Mouse (Mus musculus) heart, embryonic 11.5 days (tissue): ENCODE data around the gene Nedd9. TPM values are rescaled to one million over a fixed set of nuclear protein-coding genes. Genes with fewer than 3 reads are reported as not detected.

Experiments
- ATAC-seq: fragments of 200-750 bp; cut with Nextera tagmentation; replicated peaks from 2 replicates; pipeline ENCODE4 v1.8.0; 2017; ENCODE audit warnings: moderate library complexity; ENCODE audit not compliant: insufficient number of reproducible peaks, low FRiP score, low TSS enrichment
- H3K27ac ChIP-seq: fragments of 300-500 bp; sonication (generic); 2 replicates; pipeline ENCODE4 v1.5.1; 2014; ENCODE audit warnings: mild to moderate bottlenecking, low read depth, low read length
- H3K27me3 ChIP-seq: fragments of 300-500 bp; sonication (generic); 2 replicates; pipeline ENCODE4 v1.6.1; 2014; ENCODE audit warnings: mild to moderate bottlenecking, low read length, mixed read lengths; ENCODE audit not compliant: control insufficient read depth, insufficient read depth
- H3K36me3 ChIP-seq: fragments of 300-500 bp; sonication (generic); 2 replicates; pipeline ENCODE4 v1.6.1; 2014; ENCODE audit warnings: mild to moderate bottlenecking, low read length, moderate library complexity, mixed read lengths; ENCODE audit not compliant: control insufficient read depth, insufficient read depth
- H3K4me1 ChIP-seq: fragments of 300-500 bp; sonication (generic); 2 replicates; pipeline ENCODE4 v1.6.1; 2014; ENCODE audit warnings: low read length; ENCODE audit not compliant: control insufficient read depth, insufficient read depth
- H3K4me2 ChIP-seq: fragments of 300-500 bp; sonication (generic); 2 replicates; pipeline ENCODE4 v1.6.1; 2014; ENCODE audit warnings: mild to moderate bottlenecking, moderate library complexity
- H3K4me3 ChIP-seq: fragments of 300-500 bp; sonication (generic); 2 replicates; pipeline ENCODE4 v1.5.1; 2014; ENCODE audit warnings: low read depth, low read length
- H3K9ac ChIP-seq: fragments of 300-500 bp; sonication (generic); 2 replicates; pipeline ENCODE4 v1.6.1; 2014; ENCODE audit warnings: mild to moderate bottlenecking, low read depth, low read length, moderate library complexity
- H3K9me3 ChIP-seq: fragments of 300-500 bp; sonication (generic); replicated peaks from 2 replicates; pipeline ENCODE4 v1.6.1; 2016; ENCODE audit warnings: low read length; ENCODE audit not compliant: control insufficient read depth
- WGBS: fragments of 180-500 bp; shearing (Covaris S2); extraction: QIAGEN DNeasy Blood & Tissue Kit; methylation state at CpG from one replicate; pipeline ENCODE4 v1.1.7; 2014; ENCODE audit not compliant: insufficient replicate concordance; 5-methylcytosine and 5-hydroxymethylcytosine counted together
- polyA plus RNA-seq: library from polyadenylated mRNA; unstranded; fragments of >200 nt; fragmentation: Nextera tagmentation; extraction: Ambion mirVana; gene quantifications from 2 replicates; pipeline ENCODE4 v1.2.1, GENCODE M21; 2014

Gene Nedd9
- polyA plus RNA-seq, 1 experiment from 2014 or later = 19.2 TPM

DNA sequence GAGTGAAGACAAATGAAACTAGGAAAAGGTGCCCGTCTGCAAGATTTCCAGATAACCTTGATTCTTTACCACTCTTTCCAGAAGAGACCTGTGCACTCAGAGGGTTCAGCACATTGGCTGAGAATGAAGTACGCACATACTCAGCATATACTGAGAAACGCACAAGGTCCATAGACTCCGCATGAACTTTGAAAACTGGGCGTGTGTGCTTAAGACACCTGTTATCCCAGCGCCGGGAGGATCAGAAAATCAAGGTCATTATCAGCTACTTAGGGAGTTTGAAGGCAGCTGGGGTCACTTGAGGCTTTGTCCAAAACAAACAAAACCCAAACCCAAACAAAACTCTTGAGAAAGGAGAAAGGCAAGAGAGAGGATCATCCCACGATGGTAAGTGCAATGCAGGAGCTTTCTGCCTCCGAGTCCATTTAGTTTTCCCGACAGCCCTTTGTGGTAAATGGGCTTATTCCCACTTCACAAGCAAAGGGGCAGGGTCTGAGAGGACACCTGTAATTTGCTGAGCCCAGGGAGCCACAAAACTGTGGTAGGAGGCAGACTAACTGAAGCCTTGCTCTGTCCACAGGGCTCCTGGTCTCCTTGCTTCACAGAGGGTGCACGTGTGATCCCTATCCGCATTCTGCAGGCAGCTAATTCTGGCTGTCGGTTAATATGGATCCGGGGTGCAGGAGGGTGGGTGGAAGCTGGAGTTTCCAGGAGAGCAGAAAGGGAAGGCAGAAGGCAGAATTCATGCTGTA is 153.1 kb downstream of the Nedd9 start:
- Histone ChIP-seq H3K9me3 (no peaks in the 10 kb centered on the region), H3K27ac (no peak overlapping the region), H3K4me3 (no peak overlapping the region), H3K4me2 (no peak overlapping the region), H3K9ac (no peak overlapping the region), H3K36me3 (no peaks in the 10 kb centered on the region; the same call in 1 of the 2 replicates), H3K4me1 (peaks cover 25% of the 10 kb centered on the region), H3K27me3 (no peaks in the 10 kb centered on the region)
- whole genome bisulfite sequencing = 68% methylated on average over 14 of the region's 14 CpGs
- ATAC-seq = no peak

DNA sequence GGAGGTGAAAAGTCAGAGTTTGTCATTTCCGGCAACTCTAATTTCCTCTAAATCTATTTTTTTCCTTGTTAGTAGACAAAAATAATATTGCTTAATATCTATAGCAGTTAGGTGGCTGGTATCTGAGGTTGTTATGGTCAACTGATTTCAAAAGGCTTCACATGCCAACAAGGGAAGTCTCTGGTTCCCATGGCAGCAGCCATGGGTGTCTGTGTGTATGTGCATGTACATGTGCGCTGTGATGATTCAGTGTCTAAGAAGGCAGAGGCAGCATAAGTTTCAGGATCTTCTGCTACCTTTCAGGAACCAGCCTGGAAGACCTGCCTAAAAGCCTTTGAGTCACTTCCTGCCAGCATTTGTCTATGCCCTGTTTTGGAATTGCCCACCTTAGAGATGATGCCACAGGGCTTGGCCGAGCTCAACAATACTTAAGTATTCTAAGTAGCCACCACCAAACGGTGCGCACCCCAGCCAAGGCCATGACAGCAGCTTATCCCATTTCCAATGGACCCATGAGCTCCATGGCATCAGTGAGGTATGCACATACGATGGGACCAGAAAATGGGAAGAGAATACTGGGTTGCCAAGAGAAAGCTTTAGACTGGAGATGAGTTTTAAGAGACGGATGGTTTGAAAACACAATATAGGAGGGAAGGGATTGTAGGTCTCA is 155.4 kb downstream of the Nedd9 start:
- H3K9me3 ChIP-seq = no peaks in the 10 kb centered on the region
- H3K4me2 ChIP-seq = no peak overlapping the region
- 90% methylated on average over 7 of the region's 7 CpGs for WGBS
- H3K27me3 ChIP-seq = no peaks in the 10 kb centered on the region
- H3K36me3 ChIP-seq = no peaks in the 10 kb centered on the region; the same call in 1 of the 2 replicates
- H3K27ac ChIP-seq = no peak overlapping the region
- peaks cover 25% of the 10 kb centered on the region for H3K4me1 ChIP-seq
- no peak overlapping the region for H3K4me3 ChIP-seq
- H3K9ac ChIP-seq = no peak overlapping the region
- ATAC-seq = no peak

DNA sequence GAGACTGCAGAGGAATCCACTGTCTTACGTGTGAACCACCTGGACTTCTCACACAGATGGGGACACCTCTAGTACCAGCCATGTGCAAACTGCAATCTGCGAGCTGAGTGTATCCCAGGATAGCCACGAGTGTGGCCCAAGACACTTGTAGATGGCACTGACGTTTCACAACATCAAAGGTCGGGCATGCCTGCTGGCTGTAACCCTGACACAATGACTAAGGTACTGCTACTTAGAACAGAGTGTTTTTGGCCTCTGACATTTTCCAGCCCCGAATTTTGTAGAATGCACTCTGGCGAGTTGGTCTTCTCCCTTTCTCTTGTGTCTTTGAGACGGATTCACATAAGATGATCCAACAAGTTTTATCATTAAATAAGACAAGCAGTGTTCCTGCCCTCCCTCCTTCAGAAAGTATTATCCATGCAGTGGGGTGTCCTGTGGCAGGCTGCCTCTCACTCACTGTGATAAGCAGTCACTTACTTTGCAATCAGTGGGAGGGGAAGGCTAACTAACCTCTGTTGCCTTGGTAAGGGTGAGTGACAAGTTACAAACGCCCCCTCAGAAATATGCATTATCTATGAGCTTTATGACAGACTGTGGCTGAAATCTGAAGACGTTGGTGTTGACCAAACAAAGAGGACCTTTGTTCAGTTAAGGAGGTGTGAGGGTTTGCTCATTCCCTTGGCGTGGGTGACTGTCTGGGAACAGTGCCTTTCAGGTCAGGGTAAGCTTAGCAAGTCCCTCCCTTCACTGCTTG is 156.4 kb downstream of the Nedd9 start:
- Histone ChIP-seq H3K4me2 (no peak overlapping the region), H3K9ac (no peak overlapping the region), H3K27ac (no peak overlapping the region), H3K36me3 (no peaks in the 10 kb centered on the region; the same call in 1 of the 2 replicates), H3K27me3 (no peaks in the 10 kb centered on the region), H3K4me1 (peaks cover 19% of the 10 kb centered on the region), H3K9me3 (no peaks in the 10 kb centered on the region), H3K4me3 (no peak overlapping the region)
- 54% methylated on average over 11 of the region's 11 CpGs for WGBS
- no peak for ATAC-seq

DNA sequence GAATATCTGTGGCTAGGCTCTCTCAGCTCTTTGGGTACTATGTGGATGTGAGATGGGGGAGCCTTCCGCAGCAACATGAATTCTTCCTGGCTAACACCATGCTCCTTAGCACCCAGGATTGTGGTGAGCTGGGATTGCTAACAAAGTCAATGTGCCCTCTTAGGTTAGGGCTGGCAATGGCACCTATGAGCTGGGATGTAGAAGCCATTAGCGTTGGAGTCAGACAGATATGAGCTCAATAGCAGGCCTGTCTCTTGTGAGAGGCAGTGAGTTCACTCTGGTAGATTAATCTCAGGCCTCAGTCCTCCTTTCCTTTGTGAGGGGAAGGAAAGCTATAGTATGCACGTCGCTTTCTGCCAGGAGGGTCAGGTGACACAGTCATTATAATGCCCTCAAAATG is 157.1 kb downstream of the Nedd9 start:
- no peaks in the 10 kb centered on the region; the same call in 1 of the 2 replicates for H3K36me3 ChIP-seq

DNA sequence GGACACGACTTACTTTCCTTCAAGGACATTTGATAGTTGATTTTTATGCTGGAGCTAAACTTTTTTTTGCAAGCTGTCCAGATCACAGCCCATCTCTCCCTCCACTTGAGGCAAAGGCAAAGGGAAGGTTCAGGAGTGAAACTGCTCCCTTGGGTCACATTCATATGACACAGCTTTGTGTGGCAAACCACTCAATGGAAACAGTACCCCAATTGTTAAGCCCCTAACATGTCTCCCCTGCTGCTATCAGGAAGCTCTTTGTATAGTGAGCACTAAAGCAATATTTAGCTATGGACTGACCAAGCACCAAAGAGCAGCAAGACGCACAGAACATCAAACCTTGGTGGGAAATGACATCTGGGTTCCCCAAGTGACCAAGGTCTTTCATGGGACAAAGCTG is 158.7 kb downstream of the Nedd9 start:
- peaks cover 8% of the 10 kb centered on the region for H3K4me1 ChIP-seq
- no peak overlapping the region for H3K9ac ChIP-seq
- no peak overlapping the region for H3K4me3 ChIP-seq
- no peaks in the 10 kb centered on the region for H3K27me3 ChIP-seq
- WGBS = 75% methylated on average over 2 of the region's 2 CpGs
- no peak overlapping the region for H3K27ac ChIP-seq
- ATAC-seq = no peak
- H3K4me2 ChIP-seq = no peak overlapping the region
- H3K36me3 ChIP-seq = no peaks in the 10 kb centered on the region; the same call in 1 of the 2 replicates
- no peaks in the 10 kb centered on the region for H3K9me3 ChIP-seq

More for the DNA sequence above, 157.1 kb downstream of the Nedd9 start:
- WGBS = 87% methylated on average over 4 of the region's 4 CpGs
- no peak overlapping the region for H3K9ac ChIP-seq
- no peak overlapping the region for H3K4me2 ChIP-seq
- H3K9me3 ChIP-seq = no peaks in the 10 kb centered on the region
- H3K27ac ChIP-seq = no peak overlapping the region
- H3K4me1 ChIP-seq = peaks cover 16% of the 10 kb centered on the region
- ATAC-seq = no peak
- no peaks in the 10 kb centered on the region for H3K27me3 ChIP-seq
- no peak overlapping the region for H3K4me3 ChIP-seq

DNA sequence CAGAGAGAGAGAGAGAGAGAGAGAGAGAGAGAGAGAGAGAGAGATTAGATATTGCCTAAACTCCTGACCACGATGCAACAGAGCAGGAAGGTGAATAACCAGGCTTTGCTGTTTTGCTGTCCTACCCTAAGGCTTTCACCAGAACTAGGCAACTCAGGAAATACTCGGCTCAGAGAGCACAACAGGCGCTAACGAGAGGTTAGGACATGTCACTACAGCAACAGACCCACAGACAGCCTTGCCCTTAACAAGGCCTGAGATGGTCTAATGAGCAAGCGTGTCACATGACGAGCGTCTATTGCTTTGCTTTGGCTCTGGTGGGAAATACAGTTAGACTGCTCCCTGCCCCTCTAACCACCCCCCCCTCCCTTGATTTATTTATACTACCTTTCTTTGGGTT is 159.6 kb downstream of the Nedd9 start:
- Histone ChIP-seq H3K4me1 (peaks cover 8% of the 10 kb centered on the region), H3K36me3 (no peaks in the 10 kb centered on the region), H3K9ac (no peak overlapping the region), H3K4me3 (no peak overlapping the region), H3K4me2 (no peak overlapping the region), H3K27ac (no peak overlapping the region), H3K27me3 (no peaks in the 10 kb centered on the region), H3K9me3 (no peaks in the 10 kb centered on the region)
- WGBS = 61% methylated on average over 7 of the region's 7 CpGs
- no peak for ATAC-seq

DNA sequence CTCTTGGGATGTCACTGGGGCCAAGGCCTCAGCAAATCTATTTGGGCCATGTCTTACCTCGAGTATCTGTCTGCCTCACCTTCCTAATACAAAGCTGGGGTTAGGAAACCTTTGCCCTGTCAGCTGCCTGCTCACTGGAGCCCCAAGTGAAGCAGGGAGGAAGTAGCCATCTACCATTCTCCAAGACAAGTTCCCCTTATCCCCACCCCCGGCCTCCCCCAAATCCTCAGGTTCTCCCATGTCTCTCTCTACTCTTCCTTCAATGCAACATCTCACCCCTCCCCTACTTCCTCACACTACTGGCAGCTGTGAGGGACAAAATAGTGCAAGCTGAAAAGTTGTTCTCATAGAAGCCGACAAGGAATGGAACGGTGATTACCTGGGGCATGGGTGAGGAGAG is 161.0 kb downstream of the Nedd9 start:
- H3K4me3 ChIP-seq = no peak overlapping the region
- H3K36me3 ChIP-seq = no peaks in the 10 kb centered on the region
- H3K4me2 ChIP-seq = no peak overlapping the region
- no peak for ATAC-seq
- H3K9me3 ChIP-seq = no peaks in the 10 kb centered on the region
- no peak overlapping the region for H3K9ac ChIP-seq
- peaks cover 8% of the 10 kb centered on the region for H3K4me1 ChIP-seq
- H3K27ac ChIP-seq = no peak overlapping the region
- no peaks in the 10 kb centered on the region for H3K27me3 ChIP-seq
- WGBS = 82% methylated on average over 4 of the region's 4 CpGs

DNA sequence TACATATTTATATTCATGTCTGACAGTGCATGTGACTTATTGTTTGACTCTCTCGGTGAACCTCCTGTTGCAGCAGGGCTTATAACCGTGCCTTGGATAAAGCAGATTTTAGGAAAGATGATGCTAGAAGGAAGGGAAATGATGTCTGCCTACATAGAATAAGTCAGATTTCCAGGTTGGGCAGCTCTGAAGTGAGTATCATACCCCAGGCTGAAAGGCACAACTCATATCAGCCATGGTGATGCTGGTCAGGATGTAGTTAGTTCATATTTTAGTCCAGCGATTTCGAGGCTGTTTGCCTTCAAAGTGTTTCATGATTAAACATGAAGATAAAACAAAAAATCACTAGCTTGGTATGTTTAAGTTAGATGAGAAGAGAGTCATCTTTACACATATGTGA is 161.8 kb downstream of the Nedd9 start:
- Histone ChIP-seq H3K36me3 (no peaks in the 10 kb centered on the region), H3K27me3 (no peaks in the 10 kb centered on the region), H3K4me2 (no peak overlapping the region), H3K9me3 (no peaks in the 10 kb centered on the region), H3K27ac (no peak overlapping the region), H3K4me3 (no peak overlapping the region), H3K9ac (no peak overlapping the region), H3K4me1 (peaks cover under 1% of the 10 kb centered on the region; the same call in 1 of the 2 replicates)
- ATAC-seq = no peak
- 81% methylated on average over 4 of the region's 4 CpGs for WGBS
